Mouse (Mus musculus) thymus, adult 2 months (tissue): Measurements from ENCODE around the gene Gm9857. TPM values are rescaled to one million over a fixed set of nuclear protein-coding genes. Genes with fewer than 3 reads are reported as not detected.

ENCODE experiments used
- DNase-seq: peaks from one replicate; pipeline ENCODE4 v3.0.0; 2021
- H3K27ac ChIP-seq: fragments of 200-500 bp; 2 replicates; pipeline ENCODE4 v1.5.1; 2012; ENCODE audit warnings: low read length, control low read depth; ENCODE audit not compliant: control insufficient read depth, insufficient read depth
- H3K27me3 ChIP-seq: fragments of 200-500 bp; 2 replicates; pipeline ENCODE4 v1.6.1; 2012; ENCODE audit warnings: mild to moderate bottlenecking, low read length, moderate library complexity, mixed read lengths; ENCODE audit not compliant: control insufficient read depth, insufficient read depth
- H3K36me3 ChIP-seq: fragments of 200-500 bp; 2 replicates; pipeline ENCODE4 v1.6.1; 2012; ENCODE audit warnings: mild to moderate bottlenecking, low read length, moderate library complexity; ENCODE audit not compliant: control insufficient read depth, insufficient read depth
- H3K4me1 ChIP-seq: fragments of 200-500 bp; replicated peaks from 2 replicates; pipeline ENCODE4 v1.6.1; 2012; ENCODE audit warnings: low read length; ENCODE audit not compliant: control insufficient read depth, insufficient read depth
- H3K4me3 ChIP-seq: fragments of 200-500 bp; 2 replicates; pipeline ENCODE4 v1.5.1; 2012; ENCODE audit warnings: mild to moderate bottlenecking, low read length, control low read depth, moderate library complexity; ENCODE audit not compliant: control insufficient read depth, insufficient read depth
- CTCF ChIP-seq: fragments of 200-500 bp; IDR thresholded peaks from 2 replicates; pipeline ENCODE4 v1.5.1; 2012; ENCODE audit warnings: mild to moderate bottlenecking, control low read depth, low read length, moderate library complexity, borderline replicate concordance; ENCODE audit not compliant: control insufficient read depth, poor library complexity, insufficient read depth; ENCODE audit errors: extremely low read depth
- POLR2A ChIP-seq: fragments of 200-500 bp; IDR thresholded peaks from 2 replicates; pipeline ENCODE4 v1.6.1; 2012; ENCODE audit warnings: mild to moderate bottlenecking, low read length, control low read depth, moderate library complexity; ENCODE audit not compliant: control insufficient read depth, poor library complexity, insufficient read depth; ENCODE audit errors: extremely low read depth
- WGBS: fragments of 180-500 bp; shearing (Covaris S2); methylation state at CpG from one replicate; pipeline ENCODE4 v1.1.7; 2018; 5-methylcytosine and 5-hydroxymethylcytosine counted together
- polyA plus RNA-seq: library from polyadenylated mRNA; depleted of rRNA; stranded (reverse); fragments of >200 nt; gene quantifications from 2 replicates; pipeline ENCODE4 v1.2.3, GENCODE M21; 2012

Gene Gm9857
- polyA plus RNA-seq, 1 experiment: 2.4 TPM

DNA sequence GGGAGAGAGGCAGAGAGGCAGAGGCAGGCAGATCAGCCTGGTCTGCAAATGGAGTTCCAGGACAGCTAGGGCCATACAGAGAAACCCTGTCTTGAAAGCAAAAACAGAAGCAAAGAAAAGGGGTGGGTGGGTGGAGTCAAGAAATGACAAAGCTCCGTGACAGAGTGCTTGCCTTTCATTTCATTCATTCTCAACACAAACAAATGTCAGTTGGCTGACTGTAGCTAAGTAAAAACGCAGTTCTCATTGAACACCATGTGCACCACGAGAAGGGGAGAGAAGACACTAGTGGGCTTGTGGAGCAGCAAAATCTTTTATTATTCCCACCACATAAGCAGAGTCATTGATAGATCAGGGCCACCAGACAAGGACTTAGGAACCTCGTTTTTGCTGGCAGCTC, 23.4 kb downstream of the Gm9857 start:
- no peaks in the 10 kb centered on the region for H3K27me3 ChIP-seq
- no peaks in the 10 kb centered on the region for H3K36me3 ChIP-seq
- no peak overlapping the region for H3K4me3 ChIP-seq
- H3K4me1 ChIP-seq: no peaks in the 10 kb centered on the region
- TF ChIP-seq CTCF (no peak), POLR2A (no peak)
- 50% methylated on average over 4 of the region's 4 CpGs for WGBS
- H3K27ac ChIP-seq: no peak overlapping the region
- DNase-seq: no peak

DNA sequence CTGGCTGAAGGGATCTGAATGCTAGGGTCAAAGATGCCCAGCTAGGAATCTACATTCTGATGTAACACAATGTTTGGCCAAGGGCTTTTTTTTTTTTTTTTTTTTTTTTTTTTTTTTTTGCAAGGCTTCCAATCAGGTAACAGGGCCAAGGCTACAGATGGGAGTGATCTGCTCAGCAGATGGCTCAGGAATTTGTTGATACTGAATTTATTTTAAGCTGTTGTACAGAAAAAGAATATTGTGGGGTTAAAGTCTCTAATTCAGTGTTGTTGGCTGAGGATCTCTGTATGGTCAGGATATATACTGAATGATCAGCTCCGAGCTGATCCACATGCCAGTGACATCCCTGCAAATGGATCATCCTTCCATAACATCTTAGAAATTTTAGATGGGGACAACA, 24.2 kb downstream of the Gm9857 start:
- no peak for DNase-seq
- no peak overlapping the region for H3K4me3 ChIP-seq
- no peaks in the 10 kb centered on the region for H3K36me3 ChIP-seq

DNA sequence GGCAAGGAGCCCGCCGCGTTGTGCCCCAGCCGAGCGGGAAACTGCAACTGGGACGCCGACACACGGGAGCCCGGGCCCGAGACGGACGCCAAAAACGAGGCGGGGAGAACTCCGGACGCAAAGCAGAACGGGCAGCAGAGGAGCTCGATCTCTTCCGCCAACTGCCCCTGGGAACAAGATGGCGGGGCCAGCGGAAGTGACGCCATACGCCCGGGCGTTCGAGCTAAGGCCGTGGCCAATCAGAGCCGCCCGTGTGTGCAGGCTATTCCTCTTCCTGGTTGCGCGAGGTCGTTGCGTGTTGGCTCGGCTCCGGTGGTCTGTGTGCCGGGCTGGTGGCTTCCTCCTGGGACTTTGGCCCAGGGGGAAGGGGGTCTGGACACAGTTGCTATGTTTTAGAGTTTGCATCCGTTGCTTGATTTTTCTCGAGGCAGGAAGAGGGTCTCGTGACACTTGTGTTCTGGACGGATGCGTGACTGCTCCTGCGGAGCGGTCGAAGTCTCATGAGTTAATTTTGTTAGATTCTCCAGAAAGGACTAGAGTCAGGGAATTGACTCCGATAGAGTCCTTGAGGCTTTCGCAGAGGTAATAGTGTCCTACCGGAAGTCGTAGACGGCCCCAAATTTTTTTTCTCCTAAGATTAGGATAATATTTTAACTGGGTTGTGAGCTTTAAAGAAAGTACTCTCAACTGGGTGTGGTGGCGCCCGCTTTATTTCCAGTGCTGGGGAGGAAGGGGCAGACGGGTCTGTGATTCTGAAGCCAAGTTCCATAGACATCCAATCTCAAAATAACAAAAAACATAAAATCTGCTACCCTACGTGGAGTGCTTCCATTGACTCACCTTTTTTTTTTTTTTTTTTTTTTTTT, 28.5 kb downstream of the Gm9857 start, which contains the start of gene Prpf38b:
Prpf38b (minus strand) TSS at position 180 of the 866 bp plus-strand sequence.
- Histone ChIP-seq H3K27ac (peak within 1 kb of the TSS; percentile 86), H3K27me3 (no peaks in the 10 kb centered on the region), H3K36me3 (peaks cover 18% of the 10 kb centered on the region), H3K4me1 (peaks cover 2% of the 10 kb centered on the region; the same call in 1 of the 2 replicates), H3K4me3 (peak within 1 kb of the TSS; percentile 76)
- peak; percentile 93 for DNase-seq
- under 1% methylated on average over 53 of the region's 53 CpGs for WGBS
- no peak for TF ChIP-seq CTCF
- TF ChIP-seq POLR2A: peak; percentile 95

More for the DNA sequence above, 24.2 kb downstream of the Gm9857 start:
- H3K27ac ChIP-seq: no peak overlapping the region
- TF ChIP-seq CTCF: no peak
- no peak for TF ChIP-seq POLR2A
- no peaks in the 10 kb centered on the region for H3K4me1 ChIP-seq
- WGBS: 89% methylated on average over 1 of the region's 1 CpGs
- H3K27me3 ChIP-seq: no peaks in the 10 kb centered on the region

DNA sequence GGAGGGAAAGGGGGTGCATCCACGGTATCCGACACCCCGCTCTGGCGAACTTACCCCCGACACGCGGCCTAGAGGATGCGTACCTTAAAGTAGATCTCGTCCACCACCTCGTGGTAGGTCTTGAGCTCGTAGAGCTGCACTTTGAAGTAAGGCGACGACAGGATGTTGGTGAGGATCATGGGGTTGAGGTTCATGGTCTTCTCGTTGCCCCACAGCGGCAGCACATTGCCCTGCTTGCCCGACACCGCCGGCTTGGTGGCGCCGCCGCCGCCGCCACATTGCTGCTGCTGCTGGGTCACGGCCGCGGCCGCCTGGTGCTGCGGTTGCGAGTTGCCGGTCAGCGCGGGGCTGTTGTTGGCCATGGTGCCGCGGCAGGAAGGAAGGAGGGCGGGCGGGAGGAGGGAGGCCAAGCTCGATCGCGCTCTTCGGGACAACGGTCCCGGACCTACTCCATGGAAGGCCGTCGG, 29.1 kb downstream of the Gm9857 start:
- DNase-seq: peak; percentile 88

DNA sequence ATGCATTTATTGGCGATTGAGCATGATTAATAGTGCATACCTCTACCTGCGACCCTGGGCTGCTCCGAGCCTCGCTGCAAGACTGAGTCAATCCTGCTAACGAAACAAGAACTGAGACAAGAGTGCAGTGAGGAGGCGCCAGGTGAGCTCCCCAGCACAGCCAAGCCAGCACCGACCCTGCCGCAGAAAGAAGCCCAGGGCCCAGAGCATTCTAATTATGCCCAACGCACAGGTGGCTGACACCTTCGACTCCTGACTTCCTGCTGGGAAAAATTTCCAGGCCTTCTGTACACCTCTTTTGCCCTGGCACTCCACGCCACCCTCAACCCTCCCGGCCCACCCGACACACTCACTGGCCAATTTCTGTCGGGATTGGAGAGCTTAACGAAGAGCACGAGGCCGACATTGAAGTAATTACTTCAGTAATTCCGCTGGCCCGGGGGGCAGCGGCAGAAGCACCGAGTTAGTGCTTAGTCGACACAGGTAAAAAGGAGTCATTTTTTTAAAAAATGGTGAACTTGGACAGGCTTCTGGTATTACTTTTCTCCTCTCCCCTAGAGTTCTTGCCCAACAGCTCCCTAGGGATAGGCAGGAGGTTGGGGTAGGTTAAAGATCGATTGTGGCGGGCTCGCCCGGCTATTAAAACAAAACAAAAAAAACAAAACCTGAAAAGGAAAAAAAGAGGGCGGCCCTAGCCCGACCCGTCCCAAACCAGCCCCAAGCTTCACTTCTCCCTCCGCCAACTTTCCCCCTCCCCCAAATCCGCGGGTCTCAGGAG, 29.8 kb downstream of the Gm9857 start:
- Histone ChIP-seq H3K27me3 (no peaks in the 10 kb centered on the region), H3K36me3 (peaks cover 31% of the 10 kb centered on the region), H3K4me3 (peak overlapping the region; percentile 76), H3K27ac (peak overlapping the region; percentile 31; the same call in 1 of the 2 replicates), H3K4me1 (peaks cover 2% of the 10 kb centered on the region; the same call in 1 of the 2 replicates)
- under 1% methylated on average over 32 of the region's 32 CpGs for WGBS
- DNase-seq: peak; percentile 38
- TF ChIP-seq CTCF: no peak
- no peak for TF ChIP-seq POLR2A

More for the DNA sequence above, 29.1 kb downstream of the Gm9857 start:
- WGBS: under 1% methylated on average over 44 of the region's 44 CpGs
- Histone ChIP-seq H3K4me1 (peaks cover 2% of the 10 kb centered on the region; the same call in 1 of the 2 replicates), H3K36me3 (peaks cover 25% of the 10 kb centered on the region), H3K4me3 (peak overlapping the region; percentile 76), H3K27ac (peak overlapping the region; percentile 86), H3K27me3 (no peaks in the 10 kb centered on the region)
- no peak for TF ChIP-seq POLR2A
- peak; percentile 70; the same call in 1 of the 2 replicates for TF ChIP-seq CTCF

DNA sequence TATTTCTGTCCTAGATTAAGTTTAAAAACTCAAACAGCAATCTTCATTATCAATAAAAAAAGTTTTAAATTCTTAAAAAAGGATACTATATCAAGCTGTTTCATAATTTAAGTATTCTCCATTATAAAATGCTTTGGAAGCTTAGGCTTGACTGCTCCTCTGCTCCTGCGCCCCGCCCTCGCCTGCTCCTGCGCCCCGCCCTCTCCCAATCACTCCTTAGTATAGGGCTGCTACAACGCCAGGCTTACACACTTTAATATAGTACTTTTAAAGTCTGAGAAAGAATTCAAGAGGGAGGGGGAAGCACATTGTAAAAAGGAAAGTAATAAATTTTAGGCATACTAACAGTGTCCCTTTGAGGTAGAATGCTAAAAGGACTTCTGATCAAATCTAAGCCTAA, 37.3 kb downstream of the Gm9857 start:
- no peak overlapping the region for H3K27ac ChIP-seq
- H3K4me1 ChIP-seq: no peaks in the 10 kb centered on the region
- no peak overlapping the region for H3K4me3 ChIP-seq
- DNase-seq: no peak
- TF ChIP-seq POLR2A (no peak), CTCF (no peak)
- WGBS: 96% methylated on average over 6 of the region's 6 CpGs
- H3K27me3 ChIP-seq: no peaks in the 10 kb centered on the region
- H3K36me3 ChIP-seq: peaks cover 56% of the 10 kb centered on the region
